Mouse (Mus musculus): Measurements from ENCODE around the gene Cenpt.

- TF ChIP-seq CTCF (IDR thresholded peaks at IDR 0.05; ENCODE audit: borderline replicate concordance, insufficient read depth, low read length) (no peak), POLR2A (IDR thresholded peaks at IDR 0.05; ENCODE audit: low read depth, low read length) (no peak)
Measured at GRCm38 (mm10) chr8:105846678-105847077, 6.4 kb downstream of the Cenpt start.
